In the genomic region with DNA sequence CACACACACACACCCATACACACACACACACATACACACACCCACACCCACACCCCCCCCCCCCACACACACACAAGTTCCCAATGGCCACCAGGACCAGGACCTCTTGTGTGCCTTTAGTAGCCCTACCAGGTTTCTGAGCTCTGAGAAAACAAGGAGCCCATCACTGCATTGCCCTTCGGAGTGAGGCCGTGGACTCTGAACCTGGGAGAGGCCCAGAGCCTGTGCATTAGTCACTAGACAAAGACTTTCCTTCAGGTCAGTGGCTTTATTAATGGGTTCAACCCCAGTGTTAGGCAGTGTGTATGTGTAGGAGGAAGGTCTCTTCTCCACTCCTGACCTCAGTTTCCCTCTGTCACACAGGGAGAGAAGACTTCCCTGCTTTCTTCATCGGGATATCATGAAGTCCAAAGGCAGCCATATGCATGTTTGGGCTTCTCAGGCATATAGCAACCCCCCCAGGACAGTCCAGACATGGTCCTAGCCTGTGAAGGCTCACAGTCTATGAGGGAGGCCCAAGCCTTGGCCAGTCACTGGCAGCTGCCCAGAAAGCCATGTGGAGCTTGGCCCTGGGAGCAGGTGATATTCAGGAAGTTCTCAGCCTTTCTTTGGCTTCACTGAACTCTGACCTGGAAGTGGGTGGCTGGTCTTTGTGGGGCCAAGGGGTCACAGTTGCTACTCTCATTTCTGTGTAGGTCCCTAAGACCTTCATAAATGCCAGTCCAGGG, we compare ENCODE assay signal across 18 mouse cellular contexts. TPM values are rescaled to one million over a fixed set of nuclear protein-coding genes. Genes with fewer than 3 reads are reported as not detected.
DNase-seq lines count a peak whose midpoint lies in the region; ATAC-seq and TF ChIP-seq lines count a peak whose summit lies in the region.
"Had no signal": no experiment of that assay in that cellular context is flagged by ENCODE, and none has a peak within 500 bp of the region (broad histone marks: within the 10 kb centered on the region; RNA-seq: fewer than 3 reads in every experiment).

No protein-coding gene starts in this region.

- peaks cover 4% of the 10 kb centered on the region; the same call in 1 of the 2 replicates for H3K4me1 ChIP-seq in kidney, embryonic 16.5 days (ENCODE audit: insufficient read depth, low read length)
- 0 out of 2 replicates have a peak, but pooled peaks cover 2% of the 10 kb centered on the region for H3K4me1 ChIP-seq in intestine, embryonic 14.5 days (replicated peaks; ENCODE audit: control insufficient read depth, insufficient read depth, low read length)
- H3K4me1 ChIP-seq in hindbrain, postnatal 0 days (ENCODE audit: insufficient read depth, low read length) = peaks cover 11% of the 10 kb centered on the region; the same call in 1 of the 2 replicates

- no peaks in the 10 kb centered on the region for H3K9me3 ChIP-seq in kidney, embryonic 16.5 days (ENCODE audit: low read length)
- H3K9me3 ChIP-seq in intestine, embryonic 14.5 days (ENCODE audit: control insufficient read depth, low read length) = no peaks in the 10 kb centered on the region
- H3K9me3 ChIP-seq in hindbrain, postnatal 0 days (ENCODE audit: low read length) = no peaks in the 10 kb centered on the region
- H3K9me3 ChIP-seq: megakaryocyte, embryonic 14.5 days had no signal

- H3K27ac ChIP-seq in kidney, embryonic 16.5 days (ENCODE audit: low read length) = no peak overlapping the region
- H3K27ac ChIP-seq in intestine, embryonic 14.5 days (ENCODE audit: low read depth) = no peak overlapping the region
- H3K27ac ChIP-seq in hindbrain, postnatal 0 days = no peak overlapping the region
- H3K27ac ChIP-seq: layer of hippocampus, adult 2 months had no signal

- no peak for ATAC-seq in kidney, embryonic 16.5 days (ENCODE audit: low FRiP score, low TSS enrichment)
- peak; percentile 25; the same call in 1 of the 2 replicates for ATAC-seq in intestine, embryonic 14.5 days (replicated peaks; ENCODE audit: low FRiP score, low TSS enrichment, low read depth)
- no peak for ATAC-seq in hindbrain, postnatal 0 days

- DNase-seq in kidney, adult 11 months = peak; percentile 75
- peak; percentile 43 for DNase-seq in adrenal gland, postnatal 25 days
- DNase-seq in intestine, embryonic 14.5 days (ENCODE audit: low spot score) = no peak
- DNase-seq in large intestine, adult 2 months (ENCODE audit: low read depth, low spot score) = peak; percentile 69
- DNase-seq in urinary bladder, postnatal 4 days (ENCODE audit: low spot score in 2 of 2) = no peak
- DNase-seq in hindbrain, postnatal 0 days (ENCODE audit: low spot score) = no peak
- no peak for DNase-seq in heart, postnatal 25 days (ENCODE audit: low spot score)

- 89% methylated on average over 3 of the region's 3 CpGs for WGBS in kidney, embryonic 16.5 days
- WGBS in intestine, embryonic 14.5 days = 77% methylated on average over 3 of the region's 3 CpGs
- 51% methylated on average over 3 of the region's 3 CpGs for WGBS in large intestine, adult 2 months
- WGBS in hindbrain, postnatal 0 days = 82% methylated on average over 3 of the region's 3 CpGs

- intact Hi-C loops in heart, postnatal 25 days (cut with DNase I) = loop anchor here (2.0 to 5.0 kb wide), 2 partner anchors 126 to 246 kb away; no protein-coding TSS in a partner anchor

- H3K27me3 ChIP-seq in kidney, embryonic 16.5 days (ENCODE audit: insufficient read depth, low read length) = no peaks in the 10 kb centered on the region
- H3K27me3 ChIP-seq in intestine, embryonic 14.5 days (replicated peaks; ENCODE audit: control insufficient read depth, insufficient read depth, low read length) = no peaks in the 10 kb centered on the region
- no peaks in the 10 kb centered on the region for H3K27me3 ChIP-seq in hindbrain, postnatal 0 days (ENCODE audit: insufficient read depth, low read length)

- H3K9ac ChIP-seq in kidney, embryonic 16.5 days (replicated peaks; ENCODE audit: low read length) = no peak overlapping the region; the same call in 1 of the 2 replicates
- H3K9ac ChIP-seq in intestine, embryonic 14.5 days (ENCODE audit: low read length) = no peak overlapping the region
- no peak overlapping the region for H3K9ac ChIP-seq in hindbrain, postnatal 0 days (replicated peaks; ENCODE audit: low read length)

- H3K4me3 ChIP-seq in kidney, embryonic 16.5 days (ENCODE audit: low read length) = no peak overlapping the region
- no peak overlapping the region for H3K4me3 ChIP-seq in intestine, embryonic 14.5 days (ENCODE audit: low read depth, low read length)
- no peak overlapping the region for H3K4me3 ChIP-seq in hindbrain, postnatal 0 days (ENCODE audit: low read length)
- H3K4me3 ChIP-seq: layer of hippocampus, adult 2 months; megakaryocyte, embryonic 14.5 days; myocyte had no signal

- no peak for TF ChIP-seq CTCF in hindbrain, postnatal 0 days (IDR thresholded peaks at IDR 0.05; ENCODE audit: low read depth)

- no peaks in the 10 kb centered on the region for H3K36me3 ChIP-seq in kidney, embryonic 16.5 days (ENCODE audit: insufficient read depth, low read length)
- no peaks in the 10 kb centered on the region for H3K36me3 ChIP-seq in intestine, embryonic 14.5 days (ENCODE audit: control insufficient read depth, insufficient read depth, low read length)
- no peaks in the 10 kb centered on the region for H3K36me3 ChIP-seq in hindbrain, postnatal 0 days (ENCODE audit: insufficient read depth, low read length)

- H3K4me2 ChIP-seq in kidney, embryonic 16.5 days (replicated peaks; ENCODE audit: low read depth, low read length) = no peak overlapping the region
- H3K4me2 ChIP-seq in intestine, embryonic 14.5 days (ENCODE audit: low read length) = no peak overlapping the region
- H3K4me2 ChIP-seq in hindbrain, postnatal 0 days (ENCODE audit: low read depth, low read length) = no peak overlapping the region
- H3K4me2 ChIP-seq: heart, embryonic 11.5 days had no signal

RNA-seq across cellular contexts. Expression of a gene that starts 1.7 kb away (rescaled TPM):
- 0.22 TPM in 1 of 2 replicates, not detected in the other for polyA plus RNA-seq in kidney, embryonic 16.5 days (2015; fragmentation: Nextera tagmentation; extraction: Ambion mirVana)
- 22.0 and 34.8 TPM in 2 replicates for total RNA-seq in adrenal gland, postnatal 25 days (2021)
- polyA plus RNA-seq in intestine, embryonic 14.5 days (2014; fragmentation: Nextera tagmentation; extraction: Ambion mirVana) = not detected in 2 replicates
- polyA plus RNA-seq in large intestine, adult 2 months (2012; rRNA removed) = 55.0 and 95.2 TPM in 2 replicates
- total RNA-seq in hindbrain, postnatal 0 days (2014; rRNA removed) = not detected in 2 replicates
- 0.13 TPM in 1 of 2 replicates, not detected in the other for polyA plus RNA-seq in hindbrain, postnatal 0 days (2015; fragmentation: Nextera tagmentation; extraction: Ambion mirVana)
- total RNA-seq in heart, postnatal 25 days (2021) = under 1 TPM in 1 of 2 experiments, not detected in 1; 0.22 TPM
- total RNA-seq: gastrocnemius, postnatal 14 days; hematopoietic stem cell, adult 5-6 weeks; layer of hippocampus, adult 2 months; left cerebral cortex, postnatal 36 days had no signal
- polyA plus RNA-seq: cerebellum, adult 2 months; embryonic facial prominence, embryonic 14.5 days; forebrain, embryonic 14.5 days; heart, embryonic 11.5 days had no signal

RNA-seq across cellular contexts. Expression of a gene that starts 13.6 kb away (rescaled TPM):
- polyA plus RNA-seq in kidney, embryonic 16.5 days (2015; fragmentation: Nextera tagmentation; extraction: Ambion mirVana) = 56.3 and 70.9 TPM in 2 replicates
- 488 and 620 TPM in 2 replicates for total RNA-seq in adrenal gland, postnatal 25 days (2021)
- 8.5 and 9.7 TPM in 2 replicates for polyA plus RNA-seq in intestine, embryonic 14.5 days (2014; fragmentation: Nextera tagmentation; extraction: Ambion mirVana)
- 14.3 and 21.3 TPM in 2 replicates for polyA plus RNA-seq in large intestine, adult 2 months (2012; rRNA removed)
- 82.6 and 84.0 TPM in 2 replicates for total RNA-seq in hindbrain, postnatal 0 days (2014; rRNA removed)
- polyA plus RNA-seq in hindbrain, postnatal 0 days (2015; fragmentation: Nextera tagmentation; extraction: Ambion mirVana) = 50.5 and 53.6 TPM in 2 replicates
- total RNA-seq in heart, postnatal 25 days (2021) = 10 to 100 TPM; 30.9 to 36.8 TPM

RNA-seq across cellular contexts. Expression of a gene that starts 19.5 kb away (rescaled TPM):
- 2.8 and 3.8 TPM in 2 replicates for polyA plus RNA-seq in kidney, embryonic 16.5 days (2015; fragmentation: Nextera tagmentation; extraction: Ambion mirVana)
- total RNA-seq in adrenal gland, postnatal 25 days (2021) = 62.2 and 66.7 TPM in 2 replicates
- 0.27 and 0.47 TPM in 2 replicates for polyA plus RNA-seq in intestine, embryonic 14.5 days (2014; fragmentation: Nextera tagmentation; extraction: Ambion mirVana)
- polyA plus RNA-seq in large intestine, adult 2 months (2012; rRNA removed) = 4.4 and 7.7 TPM in 2 replicates
- 46.2 and 54.5 TPM in 2 replicates for total RNA-seq in hindbrain, postnatal 0 days (2014; rRNA removed)
- 9.0 and 9.9 TPM in 2 replicates for polyA plus RNA-seq in hindbrain, postnatal 0 days (2015; fragmentation: Nextera tagmentation; extraction: Ambion mirVana)
- 1 to 10 TPM; 5.0 to 6.7 TPM for total RNA-seq in heart, postnatal 25 days (2021)
- total RNA-seq: hematopoietic stem cell, adult 5-6 weeks had no signal

RNA-seq across cellular contexts. Expression of a gene that starts 57.5 kb away (rescaled TPM):
- polyA plus RNA-seq in kidney, embryonic 16.5 days (2015; fragmentation: Nextera tagmentation; extraction: Ambion mirVana) = 46.3 and 57.9 TPM in 2 replicates
- 26.8 and 30.4 TPM in 2 replicates for total RNA-seq in adrenal gland, postnatal 25 days (2021)
- 22.1 and 30.9 TPM in 2 replicates for polyA plus RNA-seq in intestine, embryonic 14.5 days (2014; fragmentation: Nextera tagmentation; extraction: Ambion mirVana)
- 46.4 and 88.5 TPM in 2 replicates for polyA plus RNA-seq in large intestine, adult 2 months (2012; rRNA removed)
- total RNA-seq in hindbrain, postnatal 0 days (2014; rRNA removed) = 3.5 and 7.2 TPM in 2 replicates
- polyA plus RNA-seq in hindbrain, postnatal 0 days (2015; fragmentation: Nextera tagmentation; extraction: Ambion mirVana) = 5.2 and 5.7 TPM in 2 replicates
- 1 to 10 TPM; 4.6 to 6.4 TPM for total RNA-seq in heart, postnatal 25 days (2021)

Comparison
In these comparisons a context has a peak if more than half of its experiments do, and no peak if none do; other contexts are left out.
1. DNase-seq: peak in kidney, adult 11 months (single experiment), adrenal gland, postnatal 25 days (single experiment) and large intestine, adult 2 months (single experiment); none in intestine, embryonic 14.5 days (single experiment), urinary bladder, postnatal 4 days (0 of 2), hindbrain, postnatal 0 days (single experiment) and heart, postnatal 25 days (single experiment).
2. RNA of a gene that starts 1.7 kb away (polyA plus RNA-seq): 55.0 to 95.2 TPM in large intestine, adult 2 months; 0.22 TPM in kidney, embryonic 16.5 days, 0.13 TPM in hindbrain, postnatal 0 days and not detected in intestine, embryonic 14.5 days; every median in the first group is over 10 times any median in the second.